Mouse (Mus musculus): ENCODE results near the gene Gramd1a. TPM values are rescaled to one million over a fixed set of nuclear protein-coding genes. Genes with fewer than 3 reads are reported as not detected.

The Gramd1a gene
- total and polyA plus RNA-seq, 2 experiments from 2014 or later, result 25.9 to 53.9 TPM

DNA sequence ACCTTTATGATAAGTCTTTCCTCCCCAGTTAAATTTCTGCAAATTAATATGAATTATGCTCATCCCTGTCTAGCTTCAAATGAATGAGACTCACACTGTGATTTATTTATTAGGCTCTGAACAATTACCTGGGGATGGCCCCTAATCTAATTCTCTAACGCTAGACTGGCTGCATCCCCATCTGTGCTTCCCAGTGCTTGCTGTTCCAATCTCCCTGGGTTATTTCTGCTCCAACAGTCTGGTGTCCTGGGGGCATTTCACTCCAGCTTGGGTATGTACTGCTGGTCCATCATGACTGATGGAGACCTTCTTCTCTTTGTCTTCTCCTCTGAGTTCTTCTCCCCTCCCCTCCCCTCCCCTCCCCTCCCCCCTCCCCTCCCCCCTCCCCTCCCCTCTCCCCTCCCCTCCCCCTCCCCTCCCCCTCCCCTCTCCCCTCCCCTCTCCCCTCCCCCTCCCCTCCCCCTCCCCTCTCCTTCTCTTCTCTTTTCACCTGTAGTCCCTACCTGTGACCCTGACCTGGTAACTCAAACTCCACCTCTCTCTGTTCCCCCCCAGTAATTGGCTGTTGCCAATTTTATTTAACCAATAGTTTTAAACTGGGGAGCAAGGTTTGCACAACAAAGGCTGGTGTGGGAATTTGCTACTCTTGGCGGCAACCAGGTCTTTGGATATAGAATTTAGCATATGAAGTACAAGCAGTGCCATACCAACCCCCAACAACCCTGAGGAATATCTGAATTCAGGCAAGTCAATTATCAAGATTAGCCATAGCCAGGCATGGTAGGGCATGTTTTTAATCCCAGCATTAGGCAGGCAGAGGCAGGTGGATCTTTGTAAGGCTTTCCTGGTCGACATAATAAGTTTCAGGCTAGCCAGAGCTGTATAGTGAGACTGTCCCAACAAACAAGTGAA is 8.2 kb upstream of the Gramd1a start:
- H3K9ac ChIP-seq (replicated peaks; ENCODE audit: low read depth, low read length), result no peak overlapping the region
- WGBS, result 72% methylated on average over 3 of the region's 3 CpGs
- no peak for ATAC-seq (ENCODE audit: insufficient read depth, low read depth)
- H3K27ac ChIP-seq (ENCODE audit: low read depth), result no peak overlapping the region
- DNase-seq (ENCODE audit: low spot score), result no peak
- TF ChIP-seq CTCF (IDR thresholded peaks at IDR 0.05; ENCODE audit: low read depth) (no peak), EP300 (IDR thresholded peaks at IDR 0.05; ENCODE audit: low read depth) (no peak)
- no peak overlapping the region for H3K4me3 ChIP-seq (ENCODE audit: low read depth, low read length)
- no peaks in the 10 kb centered on the region for H3K4me1 ChIP-seq (ENCODE audit: control insufficient read depth, insufficient read depth)
- peaks cover 4% of the 10 kb centered on the region; the same call in 1 of the 2 replicates for H3K9me3 ChIP-seq (replicated peaks; ENCODE audit: control insufficient read depth, low read length)
- no peaks in the 10 kb centered on the region for H3K36me3 ChIP-seq (replicated peaks; ENCODE audit: control insufficient read depth, insufficient read depth, low read length)
- H3K4me2 ChIP-seq (ENCODE audit: low read depth, low read length), result no peak overlapping the region
- no peaks in the 10 kb centered on the region for H3K27me3 ChIP-seq (ENCODE audit: control insufficient read depth, insufficient read depth, low read length)

GRCm38 (mm10) chr7:31162324-31162723 is 6.6 kb upstream of the Gramd1a start:
- no peak overlapping the region for H3K9ac ChIP-seq (replicated peaks; ENCODE audit: low read depth, low read length)
- ATAC-seq (ENCODE audit: insufficient read depth, low read depth) (0 out of 2 replicates have a peak, but pooled peaks have one; percentile 27), DNase-seq (ENCODE audit: low spot score) (peak; percentile 9)
- no peak overlapping the region for H3K27ac ChIP-seq (ENCODE audit: low read depth)
- H3K4me1 ChIP-seq (ENCODE audit: control insufficient read depth, insufficient read depth), result no peaks in the 10 kb centered on the region
- no peaks in the 10 kb centered on the region for H3K27me3 ChIP-seq (ENCODE audit: control insufficient read depth, insufficient read depth, low read length)
- WGBS, result 58% methylated on average over 11 of the region's 11 CpGs
- TF ChIP-seq EP300 (IDR thresholded peaks at IDR 0.05; ENCODE audit: low read depth) (no peak), CTCF (IDR thresholded peaks at IDR 0.05; ENCODE audit: low read depth) (no peak)
- peaks cover 4% of the 10 kb centered on the region; the same call in 1 of the 2 replicates for H3K9me3 ChIP-seq (replicated peaks; ENCODE audit: control insufficient read depth, low read length)
- H3K4me3 ChIP-seq (ENCODE audit: low read depth, low read length), result no peak overlapping the region
- H3K4me2 ChIP-seq (ENCODE audit: low read depth, low read length), result no peak overlapping the region
- H3K36me3 ChIP-seq (replicated peaks; ENCODE audit: control insufficient read depth, insufficient read depth, low read length), result no peaks in the 10 kb centered on the region

GRCm38 (mm10) chr7:31161831-31162230 is 6.1 kb upstream of the Gramd1a start:
- H3K9me3 ChIP-seq (replicated peaks; ENCODE audit: control insufficient read depth, low read length), result peaks cover 4% of the 10 kb centered on the region; the same call in 1 of the 2 replicates
- DNase-seq (ENCODE audit: low spot score) (no peak), ATAC-seq (ENCODE audit: insufficient read depth, low read depth) (no peak)
- no peak overlapping the region for H3K4me3 ChIP-seq (ENCODE audit: low read depth, low read length)
- no peak for TF ChIP-seq CTCF (IDR thresholded peaks at IDR 0.05; ENCODE audit: low read depth)
- no peak for TF ChIP-seq EP300 (IDR thresholded peaks at IDR 0.05; ENCODE audit: low read depth)
- no peak overlapping the region for H3K27ac ChIP-seq (ENCODE audit: low read depth)
- H3K9ac ChIP-seq (replicated peaks; ENCODE audit: low read depth, low read length), result no peak overlapping the region
- WGBS, result 62% methylated on average over 3 of the region's 3 CpGs
- no peak overlapping the region for H3K4me2 ChIP-seq (ENCODE audit: low read depth, low read length)
- no peaks in the 10 kb centered on the region for H3K27me3 ChIP-seq (ENCODE audit: control insufficient read depth, insufficient read depth, low read length)
- H3K36me3 ChIP-seq (replicated peaks; ENCODE audit: control insufficient read depth, insufficient read depth, low read length), result no peaks in the 10 kb centered on the region
- H3K4me1 ChIP-seq (ENCODE audit: control insufficient read depth, insufficient read depth), result no peaks in the 10 kb centered on the region

- no peak overlapping the region for H3K9ac ChIP-seq (replicated peaks; ENCODE audit: low read depth, low read length)
- H3K36me3 ChIP-seq (replicated peaks; ENCODE audit: control insufficient read depth, insufficient read depth, low read length), result no peaks in the 10 kb centered on the region
- no peak overlapping the region for H3K4me3 ChIP-seq (ENCODE audit: low read depth, low read length)
- ATAC-seq (ENCODE audit: insufficient read depth, low read depth), result no peak
- 71% methylated on average over 3 of the region's 3 CpGs for WGBS
- no peak for DNase-seq (ENCODE audit: low spot score)
- H3K9me3 ChIP-seq (replicated peaks; ENCODE audit: control insufficient read depth, low read length), result peaks cover 3% of the 10 kb centered on the region; the same call in 1 of the 2 replicates
- no peaks in the 10 kb centered on the region for H3K4me1 ChIP-seq (ENCODE audit: control insufficient read depth, insufficient read depth)
- H3K27me3 ChIP-seq (ENCODE audit: control insufficient read depth, insufficient read depth, low read length), result no peaks in the 10 kb centered on the region
- H3K27ac ChIP-seq (ENCODE audit: low read depth), result no peak overlapping the region
- TF ChIP-seq CTCF (IDR thresholded peaks at IDR 0.05; ENCODE audit: low read depth) (no peak), EP300 (IDR thresholded peaks at IDR 0.05; ENCODE audit: low read depth) (no peak)
- no peak overlapping the region for H3K4me2 ChIP-seq (ENCODE audit: low read depth, low read length)
Observed at GRCm38 (mm10) chr7:31161246-31161645, 5.5 kb upstream of the Gramd1a start.

GRCm38 (mm10) chr7:31160763-31161162 is 5.1 kb upstream of the Gramd1a start:
- DNase-seq (ENCODE audit: low spot score) (no peak), ATAC-seq (ENCODE audit: insufficient read depth, low read depth) (no peak)
- no peaks in the 10 kb centered on the region for H3K9me3 ChIP-seq (replicated peaks; ENCODE audit: control insufficient read depth, low read length)
- no peak overlapping the region for H3K4me2 ChIP-seq (ENCODE audit: low read depth, low read length)
- H3K4me3 ChIP-seq (ENCODE audit: low read depth, low read length), result no peak overlapping the region
- H3K36me3 ChIP-seq (replicated peaks; ENCODE audit: control insufficient read depth, insufficient read depth, low read length), result no peaks in the 10 kb centered on the region
- no peak overlapping the region for H3K9ac ChIP-seq (replicated peaks; ENCODE audit: low read depth, low read length)
- no peak overlapping the region for H3K27ac ChIP-seq (ENCODE audit: low read depth)
- TF ChIP-seq EP300 (IDR thresholded peaks at IDR 0.05; ENCODE audit: low read depth) (no peak), CTCF (IDR thresholded peaks at IDR 0.05; ENCODE audit: low read depth) (no peak)
- H3K4me1 ChIP-seq (ENCODE audit: control insufficient read depth, insufficient read depth), result peaks cover 3% of the 10 kb centered on the region; the same call in 1 of the 2 replicates
- no peaks in the 10 kb centered on the region for H3K27me3 ChIP-seq (ENCODE audit: control insufficient read depth, insufficient read depth, low read length)
- WGBS, result 44% methylated on average over 5 of the region's 5 CpGs
